Mouse (Mus musculus) hindbrain, embryonic 14.5 days (tissue): ENCODE measurements around the gene Cdh12. TPM values are rescaled to one million over a fixed set of nuclear protein-coding genes. Genes with fewer than 3 reads are reported as not detected.
"Not testable (repeated sequence)": the region's sequence is repeated elsewhere in the genome, so short reads cannot be mapped to it uniquely, and the experiment has no call there.

Experiments
- ATAC-seq: fragments of 200-750 bp; cut with Nextera tagmentation; 2 replicates; pipeline ENCODE4 v1.8.0; 2017; ENCODE audit warnings: moderate number of reproducible peaks, mild to moderate bottlenecking, moderate TSS enrichment, moderate library complexity; ENCODE audit not compliant: low FRiP score
- DNase-seq: peaks from one replicate; pipeline ENCODE4 v3.0.0-alpha.2; 2015; ENCODE audit warnings: low spot score
- H3K27ac ChIP-seq: fragments of 300-500 bp; sonication (generic); 2 replicates; pipeline ENCODE4 v1.5.1; 2014; ENCODE audit warnings: mild to moderate bottlenecking, moderate library complexity
- H3K27me3 ChIP-seq: fragments of 300-500 bp; sonication (generic); 2 replicates; pipeline ENCODE4 v1.6.1; 2014; ENCODE audit warnings: mild to moderate bottlenecking, low read length, mixed read lengths; ENCODE audit not compliant: control insufficient read depth, insufficient read depth
- H3K36me3 ChIP-seq: fragments of 300-500 bp; sonication (generic); replicated peaks from 2 replicates; pipeline ENCODE4 v1.6.1; 2014; ENCODE audit not compliant: control insufficient read depth, insufficient read depth
- H3K4me1 ChIP-seq: fragments of 300-500 bp; sonication (generic); replicated peaks from 2 replicates; pipeline ENCODE4 v1.6.1; 2014; ENCODE audit warnings: antibody characterized with exemption, low read length, mixed read lengths; ENCODE audit not compliant: control insufficient read depth, insufficient read depth
- H3K4me2 ChIP-seq: fragments of 300-500 bp; sonication (generic); replicated peaks from 2 replicates; pipeline ENCODE4 v1.6.1; 2014; ENCODE audit warnings: mild to moderate bottlenecking, moderate library complexity
- H3K4me3 ChIP-seq: fragments of 300-500 bp; sonication (generic); replicated peaks from 2 replicates; pipeline ENCODE4 v1.5.1; 2014; ENCODE audit warnings: mild to moderate bottlenecking, low read length
- H3K9ac ChIP-seq: fragments of 300-500 bp; sonication (generic); 2 replicates; pipeline ENCODE4 v1.6.1; 2014
- H3K9me3 ChIP-seq: fragments of 300-500 bp; sonication (generic); 2 replicates; pipeline ENCODE4 v1.6.1; 2016; ENCODE audit warnings: low read length; ENCODE audit not compliant: control insufficient read depth
- WGBS: fragments of 180-500 bp; shearing (Covaris S2); extraction: QIAGEN DNeasy Blood & Tissue Kit; methylation state at CpG from one replicate; pipeline ENCODE4 v1.1.7; 2014; 5-methylcytosine and 5-hydroxymethylcytosine counted together
- polyA plus RNA-seq: library from polyadenylated mRNA; unstranded; fragments of >200 nt; fragmentation: Nextera tagmentation; extraction: Ambion mirVana; gene quantifications from 2 replicates; pipeline ENCODE4 v1.2.1, GENCODE M21; 2014

The Cdh12 gene
- polyA plus RNA-seq, 1 experiment from 2014 or later = 9.7 TPM

DNA sequence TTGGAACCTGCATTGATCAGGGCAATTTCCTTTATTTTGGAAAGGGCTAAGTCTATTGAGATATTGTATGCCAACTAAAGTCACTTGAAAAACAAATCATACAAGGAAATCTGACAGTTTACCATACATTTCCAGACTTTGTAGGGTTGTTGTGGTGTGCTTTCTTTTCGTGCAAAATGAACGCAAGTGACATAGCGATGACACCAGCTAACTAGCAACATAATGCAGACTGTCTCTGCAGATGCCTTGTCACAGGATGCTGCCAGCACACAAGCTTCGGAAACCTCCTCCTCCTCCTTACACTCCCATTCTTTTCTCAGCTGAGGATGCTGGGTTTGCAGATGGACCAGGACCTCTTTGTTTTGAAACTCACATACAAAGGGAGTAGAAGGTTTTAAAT is 731.1 kb downstream of the Cdh12 start:
- H3K9me3 ChIP-seq = no peaks in the 10 kb centered on the region
- no peaks in the 10 kb centered on the region for H3K36me3 ChIP-seq
- no peak overlapping the region for H3K27ac ChIP-seq
- H3K9ac ChIP-seq = no peak overlapping the region
- no peak overlapping the region for H3K4me2 ChIP-seq
- no peak for ATAC-seq
- H3K4me3 ChIP-seq = no peak overlapping the region
- no peak for DNase-seq
- WGBS = 50% methylated on average over 4 of the region's 4 CpGs
- H3K27me3 ChIP-seq = no peaks in the 10 kb centered on the region
- H3K4me1 ChIP-seq = no peaks in the 10 kb centered on the region

- Histone ChIP-seq H3K4me2 (no peak overlapping the region), H3K9me3 (no peaks in the 10 kb centered on the region), H3K4me1 (no peaks in the 10 kb centered on the region), H3K9ac (no peak overlapping the region), H3K36me3 (no peaks in the 10 kb centered on the region), H3K4me3 (no peak overlapping the region), H3K27me3 (no peaks in the 10 kb centered on the region), H3K27ac (no peak overlapping the region)
- DNase-seq (no peak), ATAC-seq (no peak)
- WGBS = 58% methylated on average over 1 of the region's 1 CpGs
Observed at GRCm38 (mm10) chr15:21185799-21186198, 736.7 kb downstream of the Cdh12 start.

GRCm38 (mm10) chr15:21210089-21210488 is 761.0 kb downstream of the Cdh12 start:
- ATAC-seq, H3K4me2 ChIP-seq, H3K4me3 ChIP-seq, H3K36me3 ChIP-seq, H3K27ac ChIP-seq, H3K4me1 ChIP-seq, H3K9me3 ChIP-seq, H3K9ac ChIP-seq, H3K27me3 ChIP-seq, DNase-seq: not testable (repeated sequence)
- 85% methylated on average over 2 of the region's 2 CpGs for WGBS

GRCm38 (mm10) chr15:21223006-21223405 is 773.9 kb downstream of the Cdh12 start:
- Histone ChIP-seq H3K9ac (no peak overlapping the region), H3K4me2 (no peak overlapping the region), H3K36me3 (no peaks in the 10 kb centered on the region), H3K27me3 (no peaks in the 10 kb centered on the region), H3K27ac (no peak overlapping the region), H3K4me1 (no peaks in the 10 kb centered on the region), H3K4me3 (no peak overlapping the region), H3K9me3 (no peaks in the 10 kb centered on the region)
- DNase-seq = no peak
- WGBS = 63% methylated on average over 5 of the region's 5 CpGs
- ATAC-seq = peak; percentile 57; the same call in 1 of the 2 replicates

DNA sequence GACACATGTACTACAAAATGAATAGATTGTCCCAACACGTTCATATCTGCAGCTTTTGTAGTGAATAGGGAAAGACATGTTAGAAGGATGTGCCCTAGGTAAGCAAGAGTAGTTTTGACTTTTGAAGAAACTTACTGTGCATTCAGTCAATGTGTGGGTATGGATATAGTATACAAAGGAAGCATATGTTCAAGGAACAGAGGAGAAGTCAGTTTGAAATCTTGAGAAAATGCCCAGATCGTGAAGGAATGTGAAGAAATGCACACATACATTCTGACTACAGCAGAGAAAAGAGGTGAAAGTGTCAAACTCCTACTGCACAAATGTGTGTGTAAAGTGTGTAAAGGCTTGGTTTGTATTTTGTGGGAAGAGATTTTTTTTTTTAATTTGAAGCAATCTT is 812.3 kb downstream of the Cdh12 start:
- Histone ChIP-seq H3K4me2 (no peak overlapping the region), H3K27me3 (no peaks in the 10 kb centered on the region), H3K9me3 (no peaks in the 10 kb centered on the region), H3K9ac (no peak overlapping the region), H3K4me3 (no peak overlapping the region), H3K36me3 (no peaks in the 10 kb centered on the region), H3K27ac (no peak overlapping the region), H3K4me1 (no peaks in the 10 kb centered on the region)
- DNase-seq (no peak), ATAC-seq (no peak)
- WGBS = 88% methylated on average over 2 of the region's 2 CpGs

GRCm38 (mm10) chr15:21269856-21270255 is 820.8 kb downstream of the Cdh12 start:
- Histone ChIP-seq H3K36me3 (no peaks in the 10 kb centered on the region), H3K9ac (no peak overlapping the region), H3K4me1 (no peaks in the 10 kb centered on the region), H3K9me3 (no peaks in the 10 kb centered on the region), H3K27ac (no peak overlapping the region), H3K4me3 (no peak overlapping the region), H3K27me3 (no peaks in the 10 kb centered on the region), H3K4me2 (no peak overlapping the region)
- 96% methylated on average over 1 of the region's 1 CpGs for WGBS
- ATAC-seq = no peak
- DNase-seq = no peak

DNA sequence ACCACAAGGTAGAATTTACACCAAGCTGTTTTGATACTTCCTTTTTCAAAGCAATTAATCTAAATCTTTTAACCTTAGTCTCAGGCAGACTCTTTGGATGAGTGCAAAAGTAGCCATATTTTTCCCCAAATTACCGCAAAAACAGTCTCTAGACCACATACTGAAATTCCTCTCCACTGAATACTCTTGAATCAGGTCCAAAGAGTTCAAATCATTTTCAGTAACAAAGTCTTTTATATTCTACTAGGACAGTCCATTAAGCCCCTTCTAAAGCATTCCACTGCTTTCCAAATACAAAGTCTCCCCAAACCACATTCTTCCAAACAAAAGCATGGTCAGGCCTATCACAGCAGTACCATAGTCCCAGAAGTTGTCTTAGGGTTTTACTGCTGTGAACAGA is 848.0 kb downstream of the Cdh12 start:
- ATAC-seq (no peak), DNase-seq (no peak)
- Histone ChIP-seq H3K4me1 (no peaks in the 10 kb centered on the region), H3K9ac (no peak overlapping the region), H3K36me3 (no peaks in the 10 kb centered on the region), H3K27ac (no peak overlapping the region), H3K27me3 (no peaks in the 10 kb centered on the region), H3K4me2 (no peak overlapping the region), H3K9me3 (no peaks in the 10 kb centered on the region), H3K4me3 (no peak overlapping the region)
- WGBS = 80% methylated on average over 1 of the region's 1 CpGs

- Histone ChIP-seq H3K27me3 (no peaks in the 10 kb centered on the region), H3K27ac (no peak overlapping the region), H3K9me3 (no peaks in the 10 kb centered on the region), H3K36me3 (no peaks in the 10 kb centered on the region), H3K4me1 (no peaks in the 10 kb centered on the region), H3K9ac (no peak overlapping the region), H3K4me2 (no peak overlapping the region), H3K4me3 (no peak overlapping the region)
- DNase-seq (no peak), ATAC-seq (no peak)
- whole genome bisulfite sequencing = 67% methylated on average over 3 of the region's 3 CpGs
Observed at GRCm38 (mm10) chr15:21315457-21315856, 866.4 kb downstream of the Cdh12 start.

- DNase-seq (no peak), ATAC-seq (no peak)
- no peak overlapping the region for H3K4me2 ChIP-seq
- no peaks in the 10 kb centered on the region for H3K9me3 ChIP-seq
- no peak overlapping the region for H3K27ac ChIP-seq
- no peak overlapping the region for H3K9ac ChIP-seq
- H3K4me3 ChIP-seq = no peak overlapping the region
- no peaks in the 10 kb centered on the region for H3K4me1 ChIP-seq
- H3K36me3 ChIP-seq = no peaks in the 10 kb centered on the region
- no peaks in the 10 kb centered on the region for H3K27me3 ChIP-seq
Observed at GRCm38 (mm10) chr15:21343853-21344252, 894.8 kb downstream of the Cdh12 start.

- H3K27me3 ChIP-seq = no peaks in the 10 kb centered on the region
- H3K27ac ChIP-seq = no peak overlapping the region
- H3K9ac ChIP-seq = no peak overlapping the region
- no peaks in the 10 kb centered on the region for H3K9me3 ChIP-seq
- ATAC-seq (no peak), DNase-seq (no peak)
- H3K36me3 ChIP-seq = no peaks in the 10 kb centered on the region
- no peak overlapping the region for H3K4me2 ChIP-seq
- no peaks in the 10 kb centered on the region for H3K4me1 ChIP-seq
- WGBS = 55% methylated on average over 2 of the region's 2 CpGs
- H3K4me3 ChIP-seq = no peak overlapping the region
Observed at GRCm38 (mm10) chr15:21344323-21344722, 895.3 kb downstream of the Cdh12 start.
